Mouse (Mus musculus): ENCODE results near the gene Ccl4. TPM values are rescaled to one million over a fixed set of nuclear protein-coding genes. Genes with fewer than 3 reads are reported as not detected.

Ccl4 gene
- total RNA-seq, 2 experiments from 2014 or later: not detected

DNA sequence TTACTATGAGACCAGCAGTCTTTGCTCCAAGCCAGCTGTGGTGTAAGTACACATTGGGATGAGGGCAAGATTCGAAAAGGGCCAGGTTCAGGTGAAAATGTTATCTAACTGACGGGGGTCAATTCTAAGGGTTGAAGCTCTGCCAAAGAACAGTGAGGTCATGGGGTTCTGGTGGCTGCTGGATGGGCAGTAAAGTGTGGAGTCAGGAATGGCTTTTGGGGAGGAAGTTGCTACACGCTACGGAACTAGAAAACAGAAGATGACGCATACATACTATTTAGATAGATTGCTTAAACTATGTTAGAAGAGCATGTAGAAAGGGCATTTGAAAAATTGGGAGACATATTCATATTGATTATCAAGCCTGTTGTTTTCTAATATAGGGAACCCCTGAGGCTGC is 1.1 kb downstream of the Ccl4 start:
- intact Hi-C loops (cut with DNase I): no loop called here
- no peak for DNase-seq

DNA sequence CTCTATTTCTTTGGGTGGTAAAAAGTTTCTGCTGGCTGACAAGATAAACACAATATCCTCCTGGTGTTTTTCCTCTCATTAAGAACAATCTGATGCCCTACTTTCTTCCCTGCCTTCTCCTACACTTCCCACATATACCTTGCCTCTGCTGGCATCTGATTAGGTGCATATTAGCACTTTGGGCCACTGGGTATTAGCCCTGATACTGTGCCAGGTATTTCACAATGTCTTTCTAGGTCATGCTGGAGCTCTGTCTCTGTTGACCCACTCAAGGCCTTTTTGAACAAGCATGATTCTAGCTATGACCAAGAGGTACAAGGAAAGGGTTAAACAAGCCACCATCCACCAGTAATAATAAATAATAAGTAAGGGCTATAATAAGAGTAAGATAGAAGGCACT is 9.4 kb downstream of the Ccl4 start:
- no peak for DNase-seq
- intact Hi-C loops (cut with DNase I): no loop called here

DNA sequence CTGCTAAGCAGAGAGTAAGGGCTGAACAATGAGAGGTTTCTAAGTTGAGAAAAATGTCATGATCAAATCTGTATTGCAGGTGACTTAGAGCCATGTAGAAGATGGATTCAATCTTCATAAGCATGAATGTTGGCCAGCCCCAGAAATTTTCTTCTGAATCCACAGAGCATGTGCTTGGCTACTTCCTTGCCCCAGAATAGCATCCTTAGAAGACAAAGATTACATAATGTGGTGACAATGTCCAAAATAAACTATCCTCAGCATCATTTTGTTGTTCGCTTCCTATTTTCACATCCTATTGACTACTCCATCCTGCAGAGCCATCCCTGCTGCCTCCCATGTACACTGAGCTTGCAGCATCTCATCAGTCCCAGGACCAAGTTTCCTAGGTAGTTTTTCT is 13.3 kb downstream of the Ccl4 start:
- intact Hi-C loops (cut with DNase I): no loop called here
- no peak for DNase-seq

DNA sequence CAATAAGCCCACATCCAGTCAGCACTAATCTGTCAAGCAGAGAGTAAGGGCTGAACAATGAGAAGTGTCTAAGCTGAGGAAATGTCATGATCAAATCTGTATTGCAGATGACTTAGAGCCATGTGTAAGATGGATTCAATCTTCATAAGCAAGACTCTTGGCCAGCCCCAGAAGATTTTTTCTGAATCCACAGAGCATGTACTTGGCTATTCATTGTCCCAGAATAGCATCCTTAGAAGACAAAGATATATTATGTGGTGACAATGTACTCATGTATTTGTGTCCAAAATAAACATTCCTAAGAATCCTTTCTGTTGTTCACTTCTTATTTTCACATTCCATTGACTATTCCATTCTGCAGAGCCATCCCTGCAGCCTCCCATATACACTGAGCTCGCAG is 27.5 kb downstream of the Ccl4 start:
- intact Hi-C loops (cut with DNase I): no loop called here
- DNase-seq: no peak

DNA sequence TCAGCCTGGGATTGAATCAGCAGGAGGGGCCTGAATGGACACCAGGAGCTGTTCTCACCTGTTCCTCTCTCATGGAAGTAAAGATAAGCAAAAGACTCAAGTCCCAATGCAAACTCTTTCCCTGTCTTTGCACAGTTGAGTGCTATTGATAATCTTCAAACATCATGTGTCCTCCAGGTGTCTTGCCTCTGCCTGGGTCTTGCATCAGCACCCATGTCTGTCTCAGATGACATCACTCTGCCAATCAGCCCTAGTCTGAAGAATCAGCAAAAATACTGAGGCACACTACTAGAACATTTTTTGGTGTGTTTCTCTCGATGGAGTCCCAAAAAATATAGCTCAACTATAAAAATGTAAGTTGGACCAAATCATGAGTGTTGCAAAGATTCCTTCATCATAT is 29.6 kb downstream of the Ccl4 start:
- DNase-seq: no peak
- intact Hi-C loops (cut with DNase I): no loop called here

DNA sequence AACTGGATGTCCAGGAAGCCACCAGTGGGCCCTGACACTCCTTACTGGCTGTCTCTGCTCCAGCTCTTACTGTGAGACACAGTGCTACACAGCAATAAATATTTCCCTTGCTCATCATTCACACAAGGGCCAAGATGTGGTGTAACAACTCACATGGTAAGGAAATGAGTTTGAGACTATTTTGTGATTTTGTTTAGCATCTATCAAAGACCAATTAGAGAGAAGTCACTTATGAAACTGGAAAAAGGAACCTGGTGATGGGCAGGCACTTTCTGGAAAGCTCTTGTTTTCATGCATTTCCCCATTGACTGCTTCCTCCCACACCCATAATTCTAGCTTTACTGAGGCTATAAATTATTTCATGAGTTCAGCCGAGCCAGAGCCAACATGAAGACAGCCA is 41.3 kb downstream of the Ccl4 start, which contains the start of gene Wfdc17:
Gene Wfdc17, plus strand, starts transcription at position 287 of the 400 bp plus-strand sequence.
- DNase-seq: no peak
- intact Hi-C loops (cut with DNase I): loop anchor here (1.0 kb wide), 1 partner anchor 16 kb away; no protein-coding TSS in a partner anchor

DNA sequence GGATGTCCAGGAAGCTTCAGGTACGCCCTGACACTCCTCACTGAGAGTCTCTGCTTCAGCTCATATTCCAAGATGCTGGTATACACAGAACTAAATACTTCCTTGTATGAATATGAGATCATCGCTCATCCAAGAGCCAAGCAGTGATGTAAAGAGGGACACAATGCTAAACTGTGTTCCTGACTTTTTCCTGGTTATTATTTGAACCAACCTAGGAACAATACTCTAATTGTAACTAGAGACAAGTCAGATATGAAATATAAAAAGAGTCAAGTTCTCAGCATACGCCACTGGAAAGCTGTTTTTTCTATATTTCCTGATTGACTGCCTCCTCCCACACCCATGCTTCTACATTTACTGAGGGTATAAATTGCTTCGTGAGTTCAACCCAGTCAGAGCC is 46.3 kb downstream of the Ccl4 start, which contains the start of gene Wfdc18:
Gene Wfdc18, plus strand, starts transcription at position 301 of the 400 bp plus-strand sequence.
- no peak for DNase-seq
- intact Hi-C loops (cut with DNase I): no loop called here

DNA sequence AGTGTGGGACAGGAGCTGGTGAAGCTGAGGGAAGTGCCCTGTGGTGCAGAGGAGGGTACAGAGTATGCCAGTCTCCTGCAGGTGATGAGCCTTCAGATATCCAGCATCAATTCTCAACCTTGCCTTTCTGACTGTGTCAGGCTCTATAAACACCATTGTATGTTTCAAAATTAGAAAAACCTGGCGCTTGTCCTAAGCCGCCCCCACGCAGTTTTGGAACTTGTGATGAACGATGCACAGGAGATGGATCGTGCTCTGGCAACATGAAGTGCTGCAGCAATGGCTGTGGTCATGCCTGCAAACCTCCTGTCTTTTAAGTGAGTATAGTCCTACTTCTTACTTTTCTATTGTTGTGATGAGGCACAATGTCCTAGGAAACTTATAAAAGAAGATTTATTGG is 47.3 kb downstream of the Ccl4 start:
- intact Hi-C loops (cut with DNase I): no loop called here
- no peak for DNase-seq

DNA sequence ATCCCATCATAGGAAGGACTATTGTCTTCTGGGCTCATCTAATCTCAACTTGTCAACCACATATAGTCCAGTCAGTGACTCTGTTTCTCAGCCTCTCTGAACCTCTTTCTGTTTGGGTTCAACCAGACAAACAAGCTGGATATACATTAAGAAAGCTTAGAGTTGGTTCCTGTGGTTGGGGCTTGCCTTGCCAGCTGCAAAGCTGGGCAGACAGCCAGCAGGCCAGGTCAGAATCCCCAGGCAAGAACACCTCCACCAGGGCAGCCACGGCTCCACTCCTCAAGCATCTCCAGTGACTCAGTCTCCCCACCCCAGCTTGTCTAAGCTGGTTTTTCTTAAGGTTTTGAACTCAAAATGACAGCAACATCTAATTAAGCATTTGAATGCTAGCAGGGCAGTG is 50.3 kb downstream of the Ccl4 start:
- DNase-seq: no peak
- intact Hi-C loops (cut with DNase I): no loop called here

DNA sequence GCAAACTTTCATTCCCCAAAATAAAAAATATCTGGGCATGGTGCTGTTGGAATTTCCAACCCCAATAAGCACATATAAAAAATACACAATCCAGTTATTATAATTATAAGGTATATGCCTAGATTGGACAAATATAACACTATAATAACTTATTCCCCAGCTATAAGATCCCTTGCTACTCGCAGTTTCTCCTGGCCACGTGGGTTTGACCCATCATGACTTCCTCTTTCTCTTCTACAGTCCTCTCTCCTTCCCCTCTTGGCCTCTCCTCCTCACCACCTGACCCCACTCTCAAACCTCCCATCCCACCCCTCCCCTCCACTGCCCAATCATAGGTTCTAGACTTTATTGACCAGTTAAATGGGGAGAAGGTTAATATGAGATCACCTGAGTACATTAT is 51.5 kb downstream of the Ccl4 start:
- DNase-seq: no peak
- intact Hi-C loops (cut with DNase I): no loop called here

Other genes with a start within 250 kb of the Ccl4 start
- gene Gas2l2, start 233.1 kb upstream of the Ccl4 start, total RNA-seq (2021): not detected
- gene 1700020L24Rik, start 224.9 kb upstream of the Ccl4 start, total RNA-seq (2021): not detected
- gene Mmp28, start 199.5 kb upstream of the Ccl4 start, total RNA-seq (2021): 1 to 10 TPM; 7.4 to 8.4 TPM
- 10 to 100 TPM; 39.8 to 46.3 TPM for gene Taf15, start 189.5 kb upstream of the Ccl4 start, total RNA-seq (2021)
- not detected for gene Heatr9, start 140.4 kb upstream of the Ccl4 start, total RNA-seq (2021)
- gene Ccl5, start 132.1 kb upstream of the Ccl4 start, total RNA-seq (2021): not detected
- gene Ccl9, start 83.9 kb upstream of the Ccl4 start, total RNA-seq (2021): 1 to 10 TPM; 2.9 to 5.3 TPM
- gene Ccl6, start 69.5 kb upstream of the Ccl4 start, total RNA-seq (2021): 1 to 10 TPM; 3.0 to 4.5 TPM
- not detected for gene Rpl9-ps1, start 17.0 kb upstream of the Ccl4 start, total RNA-seq (2021)
- gene Ccl3, start 13.2 kb upstream of the Ccl4 start, total RNA-seq (2021): under 1 TPM in 1 of 2 experiments, not detected in 1; 0.35 TPM
- gene Wfdc17, start 41.4 kb downstream of the Ccl4 start, total RNA-seq (2021): 1 to 10 TPM in 1 of 2 experiments, under 1 TPM in 1; 0.91 to 1.1 TPM
- under 1 TPM in 1 of 2 experiments, not detected in 1; 0.74 TPM for gene Wfdc18, start 46.4 kb downstream of the Ccl4 start, total RNA-seq (2021)
- gene Wfdc21, start 84.4 kb downstream of the Ccl4 start, total RNA-seq (2021): not detected
- 1 to 10 TPM; 8.0 to 8.2 TPM for gene Heatr6, start 91.1 kb downstream of the Ccl4 start, total RNA-seq (2021)
- not detected for gene Hnf1b, start 187.5 kb downstream of the Ccl4 start, total RNA-seq (2021)

Data from heart, postnatal 10 days (tissue).